Mouse (Mus musculus) cerebellum, postnatal 4 days (tissue): ENCODE results near the gene Hao1.

ENCODE experiments used
- DNase-seq, 2 experiments: peaks; one replicate each; pipeline ENCODE4 v3.0.0; 2022; ENCODE audit warnings: low spot score in 2 of 2, mixed read lengths in 1 of 2

The Hao1 gene

GRCm38 (mm10) chr2:134554221-134554727, at the start of gene Hao1:
TSS of gene Hao1 (minus strand) at chr2:134554368.
- no peak for DNase-seq

GRCm38 (mm10) chr2:134591081-134591694, 37.0 kb upstream of the Hao1 start:
- DNase-seq, result no peak

- no peak for DNase-seq
These were observed 31.1 kb upstream of the Hao1 start for GRCm38 (mm10) chr2:134585243-134585642.

DNA sequence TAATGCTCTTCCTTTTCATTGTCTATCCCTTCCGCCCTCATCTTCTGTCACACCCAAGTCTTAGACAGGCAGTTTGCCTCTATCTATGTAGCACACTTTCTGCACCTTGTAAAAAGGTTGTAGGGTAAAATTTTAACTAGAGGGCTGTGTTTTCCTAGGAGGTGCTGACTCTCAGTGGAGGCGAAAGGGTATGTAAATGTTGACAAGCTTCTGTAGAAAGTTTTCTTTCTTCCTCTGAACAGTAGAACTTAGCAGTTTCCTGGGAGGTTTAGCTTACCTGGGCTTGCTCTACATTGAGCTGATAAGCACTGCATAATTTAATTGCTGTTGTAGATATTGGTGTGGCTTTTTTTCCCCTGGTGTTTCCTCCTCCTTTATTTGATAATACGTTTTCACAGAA, 5.3 kb upstream of the Hao1 start:
- no peak for DNase-seq

GRCm38 (mm10) chr2:134552358-134552757, 1.8 kb downstream of the Hao1 start:
- no peak for DNase-seq

DNA sequence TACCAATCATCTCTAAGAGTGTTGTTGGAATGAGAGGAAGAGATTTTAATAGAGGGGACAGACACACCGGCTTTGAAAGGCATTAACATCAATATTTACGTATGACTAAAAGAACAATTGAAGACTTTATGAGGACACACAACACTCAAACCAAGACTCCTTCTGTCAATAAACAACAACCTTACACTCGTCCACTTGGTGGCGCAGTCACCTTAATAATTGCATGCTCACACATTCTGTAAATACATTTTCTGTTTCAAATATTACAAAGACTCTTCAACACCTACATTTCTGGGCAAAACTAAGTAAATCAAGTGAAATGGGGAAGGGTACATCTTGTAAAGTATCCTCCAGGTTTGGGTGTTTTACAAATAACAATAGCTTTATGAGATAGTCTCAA, 4.4 kb downstream of the Hao1 start:
- DNase-seq, result peak; percentile 45 to 58

- DNase-seq, result no peak
These were observed 9.1 kb downstream of the Hao1 start for GRCm38 (mm10) chr2:134545116-134545515.

- no peak for DNase-seq
These were observed 9.7 kb downstream of the Hao1 start for GRCm38 (mm10) chr2:134544321-134545065.

DNA sequence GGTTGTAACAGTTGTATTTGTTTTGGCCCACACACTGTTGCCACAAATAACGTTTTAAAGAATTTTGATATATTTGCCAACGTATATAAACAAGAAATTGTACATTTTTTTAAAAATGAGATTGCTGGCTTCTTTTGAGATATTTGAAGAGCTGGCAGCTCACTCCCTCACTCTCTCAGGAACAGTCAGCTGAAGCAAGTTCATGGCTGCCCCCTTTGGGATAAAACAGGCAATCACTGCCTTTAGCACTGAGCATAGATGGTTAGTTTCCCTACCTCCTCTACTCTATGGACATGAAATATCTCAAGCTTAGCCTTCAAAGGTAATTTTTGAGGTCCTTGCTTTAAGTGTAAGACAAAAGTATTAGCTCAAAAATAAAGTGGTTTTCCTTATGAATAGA, 10.7 kb downstream of the Hao1 start:
- DNase-seq, result no peak

DNA sequence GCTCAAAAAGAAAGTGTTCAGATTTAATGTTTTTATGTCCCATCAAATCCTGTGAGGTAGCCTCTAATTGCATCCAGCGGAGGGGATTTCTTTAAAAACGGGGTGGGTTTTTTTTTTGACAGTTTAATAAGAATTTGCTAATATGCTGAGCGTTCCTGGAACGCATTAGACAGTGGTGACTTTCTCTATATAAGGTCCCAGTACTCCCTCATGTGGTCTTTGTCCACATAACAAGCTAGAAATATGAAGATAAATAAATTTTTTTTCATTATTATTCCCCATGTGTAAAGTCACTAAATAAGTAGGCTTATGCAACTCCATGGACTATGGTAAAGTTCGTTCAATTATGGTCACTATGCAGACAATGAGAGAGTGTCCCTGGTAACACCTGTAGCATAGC, 13.1 kb downstream of the Hao1 start:
- DNase-seq, result no peak

DNA sequence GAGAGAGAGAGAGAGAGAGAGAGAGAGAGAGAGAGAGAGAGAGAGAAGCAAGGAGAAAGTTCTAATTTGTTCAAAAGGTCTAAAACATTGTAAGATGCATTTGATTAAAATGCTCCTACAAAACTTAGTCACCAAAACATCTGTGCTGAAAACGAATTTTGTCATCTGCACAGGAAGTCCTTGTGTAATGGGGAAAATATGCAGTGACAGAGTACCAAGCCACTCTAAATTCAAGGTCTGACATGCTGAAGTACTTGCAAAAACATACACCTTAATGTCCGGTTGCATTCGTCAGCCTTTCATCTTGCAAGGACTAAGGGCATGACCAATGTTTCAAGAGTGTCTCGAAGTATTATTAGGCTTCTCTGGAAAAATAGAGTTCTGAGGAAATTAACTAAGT, 15.7 kb downstream of the Hao1 start:
- DNase-seq, result no peak

GRCm38 (mm10) chr2:134528122-134528810, 25.9 kb downstream of the Hao1 start:
- DNase-seq, result peak in 1 of 2 experiments; percentile 17

GRCm38 (mm10) chr2:134527419-134528114, 26.6 kb downstream of the Hao1 start:
- no peak for DNase-seq

DNA sequence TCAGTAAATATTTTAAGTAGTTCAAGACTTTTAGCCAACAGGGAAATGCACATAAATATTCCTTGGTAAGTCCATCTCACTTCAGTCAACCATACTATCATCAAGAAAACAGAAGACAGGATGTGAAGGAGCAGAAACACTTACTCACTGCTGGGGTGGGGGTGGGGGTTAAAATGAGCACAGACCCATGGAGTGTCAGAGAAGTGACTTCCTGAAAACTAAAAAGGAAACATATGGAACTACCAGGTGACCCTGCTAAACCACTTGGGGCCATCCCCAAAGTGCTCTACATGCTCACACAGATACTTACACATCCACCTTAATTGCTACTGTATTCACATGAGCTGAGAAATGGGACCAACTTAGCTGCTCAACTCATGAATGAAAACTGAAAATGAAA, 36.1 kb downstream of the Hao1 start:
- DNase-seq, result no peak

DNA sequence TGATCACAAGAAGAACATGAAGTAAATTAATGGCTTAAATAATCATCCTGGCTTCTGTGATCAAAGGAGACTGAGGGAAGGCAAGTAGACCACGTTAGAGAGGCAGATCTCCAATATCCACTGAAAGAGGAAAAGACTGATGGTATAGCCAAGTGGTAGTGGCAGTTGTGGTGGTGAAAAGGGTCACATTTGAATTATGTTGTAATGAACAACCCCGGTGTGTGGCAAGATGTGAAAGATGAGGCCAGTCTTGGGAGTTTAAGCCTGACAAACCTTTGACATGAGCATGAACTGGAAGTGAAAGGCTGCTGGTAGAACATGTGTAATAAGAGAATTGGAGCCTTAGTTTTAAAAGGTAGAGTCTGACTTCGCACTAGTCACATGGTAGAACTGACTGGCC, 54.4 kb downstream of the Hao1 start:
- no peak for DNase-seq

DNA sequence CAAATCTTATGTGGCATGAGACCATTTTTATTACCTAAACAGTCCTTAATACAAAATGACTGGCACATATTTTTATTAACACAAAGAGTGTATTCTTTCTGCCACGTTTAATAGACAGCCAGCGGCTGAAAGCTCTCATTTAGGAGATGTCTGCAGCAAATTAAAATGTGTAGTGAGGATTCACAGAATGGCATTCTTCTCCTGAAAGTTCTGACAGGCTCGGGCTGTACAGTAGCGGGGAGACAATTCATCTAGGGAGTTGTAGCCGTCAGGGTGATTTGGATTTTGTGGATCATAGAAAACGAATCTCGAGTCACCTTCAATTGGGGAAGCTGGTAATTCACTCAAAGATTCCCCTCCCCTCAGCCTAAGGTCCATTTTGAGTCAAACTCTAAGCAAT, 55.7 kb downstream of the Hao1 start:
- DNase-seq, result no peak

DNA sequence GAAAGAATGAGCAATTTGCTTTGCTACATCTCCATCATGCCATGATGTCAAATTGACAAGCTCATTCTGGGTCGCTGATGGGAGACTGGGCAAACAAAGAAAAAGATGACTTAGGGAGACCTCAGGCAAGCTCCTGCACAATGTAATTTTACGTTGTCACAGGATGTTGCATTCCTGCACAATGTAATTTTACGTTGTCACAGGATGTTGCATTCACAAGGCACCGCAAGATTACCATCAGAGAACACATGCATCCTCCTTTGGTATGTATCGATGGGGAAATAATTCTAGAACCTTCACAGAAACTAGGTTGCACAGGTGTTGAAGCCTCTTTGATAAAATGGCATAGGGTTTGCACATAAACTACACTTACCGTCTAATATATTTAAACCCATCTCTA, 65.5 kb downstream of the Hao1 start:
- no peak for DNase-seq

GRCm38 (mm10) chr2:134486055-134486834, 67.9 kb downstream of the Hao1 start:
- no peak for DNase-seq

DNA sequence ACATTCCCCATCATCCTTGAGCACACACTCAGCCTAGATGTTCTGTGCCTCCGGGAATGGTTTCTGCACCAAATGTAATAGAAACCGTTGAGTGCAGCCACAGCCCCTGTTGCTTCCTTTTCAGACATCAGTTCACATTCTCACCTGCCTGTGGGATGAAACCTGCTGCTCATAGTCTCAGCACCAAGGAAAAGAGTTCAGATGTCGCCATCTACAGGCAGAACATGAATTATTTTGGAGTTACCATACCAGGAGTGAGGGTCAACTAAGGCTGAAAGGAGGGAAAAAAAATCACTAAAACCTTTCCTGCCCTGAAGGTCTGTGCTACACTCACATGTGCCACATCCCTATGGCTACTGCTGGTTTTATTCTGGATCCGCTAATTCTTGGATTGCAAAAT, 71.5 kb downstream of the Hao1 start:
- DNase-seq, result no peak

DNA sequence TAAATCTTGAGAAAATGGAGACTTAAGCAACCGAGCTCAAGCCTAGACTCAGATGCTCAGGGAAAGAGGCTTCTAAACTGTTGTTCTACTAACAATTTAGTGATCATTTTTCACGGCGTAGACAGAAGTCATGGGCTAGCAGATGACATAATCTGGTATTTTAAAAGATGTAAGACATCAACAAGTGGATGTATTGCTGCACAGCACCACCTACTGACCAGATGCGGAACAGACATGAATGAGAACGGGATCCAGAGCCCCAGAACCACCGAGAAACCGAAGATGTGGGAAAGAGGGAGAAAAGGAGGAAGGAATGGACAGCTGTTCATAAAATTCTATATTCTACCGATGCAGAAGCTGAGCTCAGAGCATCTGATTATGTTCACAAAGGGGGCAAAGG, 72.4 kb downstream of the Hao1 start:
- DNase-seq, result peak; percentile 51 to 74

DNA sequence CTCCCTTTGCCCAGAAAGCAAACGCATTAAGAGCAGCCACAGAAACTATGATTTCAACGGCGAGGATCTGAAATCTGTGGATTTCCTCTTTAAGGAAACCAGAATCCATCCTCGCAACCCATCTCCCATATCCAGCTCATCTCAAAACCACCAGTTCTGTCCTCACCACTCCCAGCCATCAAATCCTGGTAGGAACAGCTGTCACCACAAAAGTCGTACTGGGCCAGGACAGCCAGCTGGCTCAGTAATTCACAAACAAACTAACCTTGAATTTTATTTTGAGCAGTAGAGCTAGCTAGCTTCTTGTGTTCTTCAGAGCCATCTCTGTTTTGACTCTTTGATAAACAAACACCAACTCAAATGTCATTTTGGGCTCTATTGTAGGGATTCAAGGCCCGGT, 73.0 kb downstream of the Hao1 start:
- DNase-seq, result no peak
